Mouse (Mus musculus) lung, postnatal 36 days (tissue): Measurements from ENCODE around the gene Ddi1.
"Not testable (repeated sequence)": the region's sequence is repeated elsewhere in the genome, so short reads cannot be mapped to it uniquely, and the experiment has no call there.

Experiments used
- DNase-seq: peaks from one replicate; pipeline ENCODE4 v3.0.0; 2022; ENCODE audit warnings: mixed read lengths

The Ddi1 gene

DNA sequence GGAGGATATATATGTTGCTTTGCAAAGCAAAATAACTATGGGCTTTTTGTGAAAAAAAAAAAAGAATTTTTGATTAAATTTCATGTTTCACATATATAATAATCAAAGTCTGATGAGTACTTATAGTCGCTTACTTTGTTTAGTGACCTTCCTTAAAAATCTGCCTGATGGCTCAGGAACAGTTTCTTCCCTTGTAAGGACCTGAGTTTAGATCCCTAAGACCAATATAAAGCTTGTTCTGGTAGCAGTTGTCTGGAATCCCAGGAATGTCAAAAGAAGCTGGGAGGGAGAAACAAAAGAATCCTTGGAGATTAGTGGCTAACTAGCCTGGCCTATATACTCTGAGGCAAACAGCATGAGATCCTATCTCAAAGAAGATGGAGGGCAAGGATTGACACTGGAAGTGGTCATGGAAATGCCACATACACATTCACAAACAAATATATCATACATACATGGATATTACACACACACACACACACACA, at the start of gene Ddi1:
Gene Ddi1, minus strand, starts transcription at position 51 of the 485 bp plus-strand sequence.
- no peak for DNase-seq

DNA sequence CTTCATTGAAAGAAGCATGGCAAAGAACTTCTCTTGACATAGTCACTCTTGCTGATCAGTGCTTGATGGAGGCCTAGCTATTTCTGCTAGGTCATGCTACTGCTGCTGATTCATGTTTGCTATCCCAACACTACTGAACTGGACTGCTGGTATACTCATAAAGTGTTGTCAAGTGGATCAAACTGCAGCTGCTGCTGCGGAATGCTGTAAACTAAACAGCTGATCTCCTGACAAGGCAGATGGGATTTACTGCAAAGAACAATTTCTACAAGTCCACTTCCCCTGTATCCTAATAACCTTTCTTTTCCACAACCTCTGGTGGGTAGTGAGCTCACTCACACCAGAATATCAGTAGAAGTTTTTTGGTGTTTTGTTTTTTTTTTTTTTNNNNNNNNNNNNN, 47.5 kb upstream of the Ddi1 start:
- no peak for DNase-seq

DNA sequence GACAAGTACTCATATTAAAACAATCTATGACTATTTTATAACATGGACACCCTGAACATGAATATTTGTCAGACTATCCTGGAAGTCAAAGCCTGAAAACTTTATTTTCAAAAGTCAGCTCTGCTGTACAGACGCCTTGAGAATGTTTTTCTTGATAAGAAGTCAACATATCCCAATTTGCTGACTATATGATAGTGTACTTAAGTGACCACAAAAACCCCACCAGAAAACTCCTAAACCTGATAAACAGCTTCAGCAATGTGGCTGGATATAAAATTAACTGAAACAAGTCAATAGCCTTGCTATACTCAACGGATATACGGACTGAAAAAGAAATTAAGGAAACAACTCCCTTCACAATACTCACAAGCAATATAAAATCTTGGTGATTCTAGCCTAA, 36.2 kb upstream of the Ddi1 start:
- no peak for DNase-seq

GRCm38 (mm10) chr9:6304590-6304989, 34.9 kb upstream of the Ddi1 start:
- no peak for DNase-seq

DNA sequence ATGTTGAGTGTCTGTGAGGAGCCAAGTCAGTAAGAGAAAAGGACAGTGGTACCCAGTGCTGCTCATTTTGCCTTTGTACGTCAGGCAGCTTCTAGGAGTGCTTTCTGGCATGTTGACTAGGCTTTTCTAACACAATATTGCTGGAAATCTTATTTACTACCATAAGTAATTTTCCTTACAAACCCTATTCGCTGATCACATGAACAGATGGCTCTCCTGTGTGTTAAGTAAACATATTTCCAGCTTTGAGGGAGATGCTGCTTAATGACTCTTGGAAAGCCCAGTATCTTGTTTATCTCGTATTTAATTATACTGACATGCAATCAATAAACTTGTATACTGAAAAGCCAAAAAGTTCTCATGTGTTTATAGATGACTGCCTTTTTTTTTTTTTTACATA, 32.4 kb upstream of the Ddi1 start:
- no peak for DNase-seq

DNA sequence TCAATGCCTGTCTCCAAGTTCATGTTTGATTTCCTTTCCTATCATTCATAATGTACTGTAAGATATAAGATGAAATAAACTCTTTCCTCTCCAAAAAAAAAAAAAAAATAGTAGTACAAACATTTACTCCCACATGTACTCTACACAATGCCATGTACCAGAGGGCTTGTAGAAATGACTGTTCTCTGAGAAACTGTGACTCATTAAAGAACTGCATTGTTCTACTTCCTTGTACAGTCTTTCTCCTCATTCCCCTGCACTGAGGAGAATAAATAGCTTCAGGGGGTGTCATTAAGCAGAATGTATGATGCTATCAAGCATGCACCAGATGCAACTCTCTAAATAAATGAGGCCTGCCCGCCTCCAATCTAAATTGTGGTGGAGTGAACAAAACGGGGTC, 28.9 kb upstream of the Ddi1 start:
- DNase-seq: no peak

GRCm38 (mm10) chr9:6289211-6289696, 19.6 kb upstream of the Ddi1 start:
- DNase-seq: no peak

DNA sequence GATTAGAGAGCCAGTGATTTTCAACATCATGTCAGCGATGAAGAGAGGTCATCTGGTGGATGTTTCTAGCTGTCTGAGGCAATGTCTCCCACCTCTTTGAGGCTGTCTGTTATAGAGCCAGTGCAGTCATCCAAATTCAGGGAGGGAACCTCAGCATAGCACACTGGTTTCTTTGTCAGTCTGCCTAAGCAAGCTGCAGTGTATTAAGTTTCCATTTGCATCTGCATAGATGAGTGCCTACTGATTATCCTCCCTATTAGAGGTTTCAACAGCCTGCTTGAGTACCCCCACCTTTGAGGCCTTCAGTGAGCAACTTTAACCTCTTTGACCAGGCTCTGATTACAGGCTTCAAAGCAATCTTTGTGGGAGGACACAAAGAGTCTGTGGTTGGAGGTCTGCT, 17.1 kb upstream of the Ddi1 start:
- DNase-seq: no peak

- no peak for DNase-seq
Observed at GRCm38 (mm10) chr9:6277526-6277925, 7.9 kb upstream of the Ddi1 start.

- no peak for DNase-seq
Observed at GRCm38 (mm10) chr9:6276395-6276794, 6.7 kb upstream of the Ddi1 start.

GRCm38 (mm10) chr9:6264820-6265219, 4.8 kb downstream of the Ddi1 start:
- DNase-seq: no peak

GRCm38 (mm10) chr9:6257072-6257471, 12.6 kb downstream of the Ddi1 start:
- no peak for DNase-seq

DNA sequence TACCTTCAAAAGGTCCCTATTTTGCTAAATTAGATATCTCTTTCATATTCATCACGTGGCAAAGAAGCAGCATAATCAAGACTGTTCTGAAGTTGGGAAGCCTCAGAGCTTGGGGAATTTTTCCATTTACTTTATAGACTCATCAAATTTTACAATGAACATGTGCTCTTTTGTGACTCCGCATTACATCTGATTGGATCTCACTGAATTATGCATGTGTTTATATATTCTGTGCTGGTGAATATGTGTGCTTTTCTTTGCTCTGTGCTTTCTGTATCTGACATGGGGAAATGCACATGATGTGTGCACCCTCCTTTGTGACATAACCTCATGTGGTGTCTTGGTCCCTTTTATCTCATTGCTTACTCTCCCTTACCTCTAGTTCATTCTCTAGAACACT, 17.7 kb downstream of the Ddi1 start:
- no peak for DNase-seq

DNA sequence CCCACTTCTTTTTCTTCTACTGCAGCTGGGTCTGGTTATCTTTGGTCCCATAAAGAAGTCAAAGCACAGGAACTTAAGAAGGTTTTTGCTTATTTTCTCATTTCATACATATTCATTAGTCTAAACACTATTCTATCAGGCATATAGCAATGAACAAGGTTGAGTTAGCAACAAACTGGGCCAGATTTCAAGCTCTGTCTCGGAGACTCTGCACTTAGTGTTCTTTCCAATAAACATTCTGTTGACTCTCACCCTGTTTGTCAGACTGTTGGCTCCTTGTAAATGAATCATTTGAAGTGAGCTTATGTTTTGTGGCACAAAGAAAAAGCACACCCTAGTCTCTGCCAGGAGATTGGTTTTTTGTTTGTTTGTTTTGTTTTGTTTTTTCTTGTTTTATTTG, 19.3 kb downstream of the Ddi1 start:
- DNase-seq: no peak

- not testable (repeated sequence) for DNase-seq
Observed at GRCm38 (mm10) chr9:6235982-6236381, 33.7 kb downstream of the Ddi1 start.

DNA sequence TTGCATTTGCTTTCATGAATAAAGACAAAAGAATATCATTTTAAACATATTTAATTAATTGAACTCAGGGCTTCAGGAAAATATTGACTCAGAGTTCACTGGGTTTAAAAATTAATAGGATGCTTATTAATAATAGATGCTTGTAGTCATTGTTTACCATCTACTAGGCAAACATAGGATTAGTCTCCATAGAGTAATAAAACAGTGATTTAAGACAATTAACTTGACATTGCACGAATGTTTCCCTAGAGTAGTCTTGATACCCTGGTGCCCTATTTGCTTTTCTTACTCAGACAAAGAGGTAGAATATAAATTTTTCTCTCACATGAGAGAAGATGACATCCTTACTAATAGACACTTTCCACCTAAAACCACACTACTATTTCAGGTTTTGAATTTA, 52.1 kb downstream of the Ddi1 start:
- DNase-seq: no peak

GRCm38 (mm10) chr9:6212862-6213261, 56.8 kb downstream of the Ddi1 start:
- DNase-seq: no peak
